Mouse (Mus musculus): ENCODE data around the gene Prmt8.

The Prmt8 gene

GRCm38 (mm10) chr6:127769275-127770156 lies at the start of gene Prmt8:
Gene Prmt8, minus strand, starts transcription at chr6:127769472.
- DNase-seq (ENCODE audit: low spot score in 2 of 2): no peak

- DNase-seq (ENCODE audit: low spot score in 2 of 2): no peak
These were observed 33.9 kb upstream of the Prmt8 start for GRCm38 (mm10) chr6:127803046-127803729.

- DNase-seq (ENCODE audit: low spot score in 2 of 2): no peak
These were observed 32.9 kb upstream of the Prmt8 start for GRCm38 (mm10) chr6:127802211-127802610.

GRCm38 (mm10) chr6:127790023-127790422 lies 20.8 kb upstream of the Prmt8 start:
- DNase-seq (ENCODE audit: low spot score in 2 of 2): peak in 1 of 2 experiments; percentile 19

GRCm38 (mm10) chr6:127770806-127771205 lies 1.5 kb upstream of the Prmt8 start:
- DNase-seq (ENCODE audit: low spot score in 2 of 2): no peak

- no peak for DNase-seq (ENCODE audit: low spot score in 2 of 2)
These were observed 524 bp downstream of the Prmt8 start for GRCm38 (mm10) chr6:127768621-127769274.

DNA sequence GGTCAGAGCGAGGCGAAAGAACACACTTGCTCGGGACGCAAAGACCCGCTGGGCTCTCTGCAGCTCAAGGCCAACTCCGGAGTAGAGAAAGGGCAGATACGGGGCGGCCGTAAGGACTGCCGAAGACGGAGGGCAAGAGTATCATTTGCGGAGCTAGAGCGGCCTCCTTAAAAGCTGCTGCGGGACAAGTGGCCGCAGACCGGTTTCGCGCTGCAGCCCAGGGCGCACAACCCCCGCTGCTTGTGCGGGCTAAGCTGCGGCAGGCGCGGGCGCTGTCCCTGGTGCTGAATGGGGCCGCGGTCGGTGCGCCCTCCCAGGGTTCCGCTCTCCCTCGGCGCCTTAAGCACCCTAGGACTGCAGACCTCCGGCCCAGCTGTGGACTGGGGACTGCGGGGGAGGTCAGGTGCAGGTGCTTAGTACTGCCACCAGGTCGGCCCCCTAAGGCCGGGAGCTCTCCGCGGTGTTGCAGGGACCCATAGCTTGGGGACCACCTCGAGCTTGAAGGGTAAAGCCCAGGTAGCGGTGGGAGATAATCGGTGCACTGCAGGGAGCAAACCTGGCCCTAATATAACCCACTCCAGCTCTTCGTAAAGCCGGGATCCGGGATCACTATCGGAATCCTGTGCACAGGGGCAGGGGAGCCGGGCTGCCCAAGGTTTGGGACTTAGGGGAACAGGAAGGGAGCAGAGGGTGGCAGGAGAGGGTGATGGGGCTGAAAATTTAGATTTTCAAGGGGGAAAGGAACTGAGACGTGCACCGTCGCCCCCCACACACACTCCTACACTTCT lies 1.4 kb downstream of the Prmt8 start:
- no peak for DNase-seq (ENCODE audit: low spot score in 2 of 2)

DNA sequence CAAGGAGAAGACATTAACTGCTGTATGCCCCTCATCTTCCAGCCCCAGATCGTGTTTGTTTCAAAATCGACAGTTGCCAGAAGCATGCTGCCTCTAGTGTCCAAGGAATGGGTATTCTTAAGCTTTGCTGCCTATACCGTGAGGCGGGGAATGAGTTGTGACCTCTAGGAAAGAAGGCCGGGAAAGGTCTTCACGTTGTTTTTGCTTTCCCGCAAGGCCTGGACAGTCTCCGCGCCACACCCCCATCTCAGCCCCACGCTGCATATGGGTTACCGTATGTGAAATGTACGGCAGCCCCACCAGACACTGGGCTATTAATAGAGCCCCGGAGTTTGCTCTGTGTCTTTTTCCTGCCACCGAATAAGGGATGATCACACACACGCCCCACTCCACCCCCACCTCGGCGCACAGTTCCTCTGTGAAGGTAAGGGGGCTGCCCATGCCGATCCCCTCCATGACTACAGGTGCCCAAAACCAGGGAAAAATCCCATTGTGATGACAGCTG lies 2.0 kb downstream of the Prmt8 start:
- DNase-seq (ENCODE audit: low spot score in 2 of 2): no peak

DNA sequence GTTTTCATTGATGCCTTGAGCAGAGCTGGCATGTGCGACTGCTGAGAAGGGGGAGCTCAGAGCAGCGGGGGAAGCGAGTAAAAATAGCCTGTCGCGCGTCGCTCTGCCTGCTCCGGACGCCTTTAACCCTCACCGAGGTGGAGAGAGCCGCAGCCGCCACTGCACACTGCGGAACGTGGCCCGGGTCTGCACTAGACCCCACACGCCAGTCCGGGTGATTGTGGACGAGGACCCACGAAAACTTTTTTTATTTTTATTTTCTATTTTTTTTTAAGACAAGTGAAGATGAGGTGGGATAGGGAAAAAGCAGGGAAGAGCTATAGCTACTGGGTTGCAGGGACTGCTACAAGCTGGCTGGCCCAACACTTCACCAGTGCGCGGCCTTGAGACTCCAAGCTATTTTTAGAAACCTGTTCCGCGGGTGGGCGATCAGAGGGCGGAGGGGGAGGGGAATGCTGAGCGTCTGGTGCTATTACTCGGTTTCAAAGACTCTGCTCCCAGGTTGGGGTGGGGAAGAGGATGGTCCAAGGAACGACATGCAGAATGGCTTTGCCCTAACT lies 2.6 kb downstream of the Prmt8 start:
- no peak for DNase-seq (ENCODE audit: low spot score in 2 of 2)

DNA sequence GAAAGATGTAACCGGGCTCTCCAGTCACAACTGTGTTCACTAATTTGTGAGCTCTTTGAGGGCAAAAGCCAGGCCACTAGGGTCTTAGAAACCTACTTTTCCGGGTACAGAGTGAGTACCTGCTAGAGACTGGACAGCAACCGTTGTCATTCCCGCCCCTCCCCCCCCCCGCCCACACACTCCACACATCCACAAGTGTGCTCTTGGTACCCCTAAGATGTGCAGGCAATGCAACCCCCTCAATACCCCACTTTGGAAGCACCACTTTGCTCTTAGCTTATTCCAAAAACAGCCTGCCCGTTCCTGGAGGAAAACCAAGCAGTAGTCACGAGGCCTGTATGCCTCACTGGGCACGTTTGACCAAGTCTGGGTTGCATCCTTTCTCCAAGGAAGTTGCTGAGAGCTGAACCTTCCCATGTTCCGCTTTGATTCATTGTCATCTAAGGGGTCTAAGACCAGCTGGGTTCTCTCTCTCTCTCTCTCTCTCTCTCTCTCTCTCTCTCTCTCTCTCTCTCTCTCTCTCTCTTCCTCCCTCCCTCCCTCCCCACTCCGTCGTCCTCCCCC lies 3.1 kb downstream of the Prmt8 start:
- DNase-seq (ENCODE audit: low spot score in 2 of 2): no peak

DNA sequence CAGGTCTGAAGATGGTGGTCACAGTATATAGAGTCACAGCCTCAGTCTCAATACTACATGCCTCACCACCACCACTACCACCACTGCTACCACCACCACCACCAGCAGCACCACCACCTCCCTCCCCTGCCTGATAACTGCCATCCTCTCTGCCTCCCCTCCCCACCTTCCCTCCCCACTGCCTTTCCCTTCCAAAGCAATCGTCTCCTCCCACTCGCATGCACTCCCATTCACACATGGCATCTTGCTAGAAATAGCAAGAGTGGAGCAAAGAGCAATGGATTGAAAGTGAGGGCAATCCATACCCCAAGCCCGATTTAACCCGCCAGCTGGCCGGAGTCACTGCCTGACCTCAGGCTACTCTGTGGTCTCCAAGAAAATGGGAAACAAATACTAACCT lies 3.7 kb downstream of the Prmt8 start:
- no peak for DNase-seq (ENCODE audit: low spot score in 2 of 2)

GRCm38 (mm10) chr6:127758264-127758663 lies 11.0 kb downstream of the Prmt8 start:
- DNase-seq (ENCODE audit: low spot score in 2 of 2): no peak

DNA sequence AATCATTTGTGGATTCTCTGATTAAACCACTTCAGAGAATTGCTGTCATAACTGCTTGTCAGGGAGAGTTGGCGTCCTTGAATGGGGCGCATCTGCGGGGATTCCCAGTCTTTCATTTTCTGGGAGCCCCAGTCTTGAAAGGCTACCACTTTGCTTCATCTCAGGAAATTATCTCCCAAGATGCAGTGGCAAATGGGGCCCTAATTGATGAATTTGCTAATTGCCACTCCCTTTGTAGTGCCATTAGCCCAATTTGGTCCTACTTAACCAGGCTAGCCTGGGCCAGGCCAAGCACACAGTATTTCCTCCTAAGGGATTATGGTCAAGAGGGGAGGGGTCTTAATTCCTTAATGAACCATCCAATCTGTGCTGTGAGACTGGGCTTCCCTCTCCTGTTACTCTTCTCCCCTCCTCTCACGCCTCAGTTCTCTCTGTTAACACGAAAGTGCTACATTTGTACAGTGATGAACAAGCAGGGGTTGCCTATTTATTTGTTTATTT lies 11.6 kb downstream of the Prmt8 start:
- DNase-seq (ENCODE audit: low spot score in 2 of 2): no peak

GRCm38 (mm10) chr6:127756856-127757255 lies 12.4 kb downstream of the Prmt8 start:
- DNase-seq (ENCODE audit: low spot score in 2 of 2): no peak

GRCm38 (mm10) chr6:127753228-127753627 lies 16.0 kb downstream of the Prmt8 start:
- no peak for DNase-seq (ENCODE audit: low spot score in 2 of 2)

GRCm38 (mm10) chr6:127752681-127753080 lies 16.6 kb downstream of the Prmt8 start:
- DNase-seq (ENCODE audit: low spot score in 2 of 2): no peak

GRCm38 (mm10) chr6:127751499-127751898 lies 17.8 kb downstream of the Prmt8 start:
- no peak for DNase-seq (ENCODE audit: low spot score in 2 of 2)

GRCm38 (mm10) chr6:127748793-127749192 lies 20.5 kb downstream of the Prmt8 start:
- no peak for DNase-seq (ENCODE audit: low spot score in 2 of 2)

DNA sequence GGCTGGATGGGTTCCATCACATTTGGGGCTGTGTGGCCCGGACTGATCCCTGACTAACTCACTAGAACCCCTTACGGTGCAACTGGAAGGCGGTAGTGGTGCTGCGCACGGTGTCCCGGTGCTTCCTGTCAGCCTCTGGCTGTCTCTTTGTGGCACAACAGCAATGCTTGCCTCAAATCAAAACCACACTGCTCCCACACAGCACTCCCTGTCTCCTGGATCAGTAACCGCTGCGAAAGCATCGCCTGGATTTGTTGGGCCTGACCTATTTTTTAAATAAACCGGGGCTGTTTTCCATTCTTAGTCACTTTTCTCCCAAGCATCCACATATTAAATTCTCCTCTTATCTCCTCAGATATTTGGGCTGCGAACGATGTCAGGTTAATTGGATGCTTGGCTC lies 27.0 kb downstream of the Prmt8 start:
- DNase-seq (ENCODE audit: low spot score in 2 of 2): no peak

DNA sequence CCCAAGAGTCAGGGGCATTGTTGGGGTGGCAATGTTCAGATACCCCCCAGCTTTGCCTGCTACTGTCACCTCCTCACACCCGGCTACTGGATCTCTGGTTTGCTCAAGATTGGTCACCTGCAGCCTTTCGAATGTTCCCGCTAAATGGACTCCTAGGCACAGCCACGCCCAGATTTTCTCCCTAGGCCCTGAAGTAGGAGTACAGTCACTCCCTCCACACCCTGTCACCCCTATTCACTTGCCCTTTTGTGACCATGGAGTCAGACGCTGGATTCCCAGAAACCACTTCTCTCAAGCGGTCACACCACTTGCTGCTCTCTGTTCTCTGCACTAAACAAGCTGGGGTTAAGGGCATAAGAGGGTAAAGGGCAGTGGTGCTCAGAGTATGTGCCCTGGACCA lies 28.1 kb downstream of the Prmt8 start:
- no peak for DNase-seq (ENCODE audit: low spot score in 2 of 2)

DNA sequence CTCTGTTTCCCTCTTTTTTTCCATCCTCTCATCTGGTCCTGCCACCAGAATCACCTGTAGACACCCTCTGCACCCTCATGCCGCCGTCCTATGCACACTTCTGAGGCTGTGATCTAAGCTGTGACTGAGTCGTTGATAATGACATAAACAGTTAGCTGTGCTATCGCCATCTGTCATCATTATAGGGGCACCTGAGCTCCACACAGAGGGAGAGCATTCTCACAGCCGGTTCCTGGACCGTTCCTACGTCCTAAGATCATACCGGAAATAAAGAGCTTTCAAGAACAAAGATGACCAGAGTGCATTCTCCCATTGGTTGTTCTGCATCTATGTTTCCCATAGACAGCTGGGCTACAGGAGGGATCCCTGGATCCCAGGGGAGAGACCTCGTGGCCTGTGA lies 28.6 kb downstream of the Prmt8 start:
- DNase-seq (ENCODE audit: low spot score in 2 of 2): no peak
